Mouse (Mus musculus): Measurements from ENCODE around the gene Mrps7.
"Not testable (repeated sequence)": the region's sequence is repeated elsewhere in the genome, so short reads cannot be mapped to it uniquely, and the experiment has no call there.

Mrps7 gene

GRCm38 (mm10) chr11:115628465-115629101 is 24.9 kb downstream of the Mrps7 start:
- ATAC-seq (ENCODE audit: low TSS enrichment), result no peak

- ATAC-seq (ENCODE audit: low TSS enrichment), result no peak
Observed at GRCm38 (mm10) chr11:115629734-115630531, 26.2 kb downstream of the Mrps7 start.

- ATAC-seq (ENCODE audit: low TSS enrichment), result no peak
Observed at GRCm38 (mm10) chr11:115630532-115631504, 27.1 kb downstream of the Mrps7 start.

- ATAC-seq (ENCODE audit: low TSS enrichment), result no peak
Observed at GRCm38 (mm10) chr11:115631505-115631890, 27.8 kb downstream of the Mrps7 start.

DNA sequence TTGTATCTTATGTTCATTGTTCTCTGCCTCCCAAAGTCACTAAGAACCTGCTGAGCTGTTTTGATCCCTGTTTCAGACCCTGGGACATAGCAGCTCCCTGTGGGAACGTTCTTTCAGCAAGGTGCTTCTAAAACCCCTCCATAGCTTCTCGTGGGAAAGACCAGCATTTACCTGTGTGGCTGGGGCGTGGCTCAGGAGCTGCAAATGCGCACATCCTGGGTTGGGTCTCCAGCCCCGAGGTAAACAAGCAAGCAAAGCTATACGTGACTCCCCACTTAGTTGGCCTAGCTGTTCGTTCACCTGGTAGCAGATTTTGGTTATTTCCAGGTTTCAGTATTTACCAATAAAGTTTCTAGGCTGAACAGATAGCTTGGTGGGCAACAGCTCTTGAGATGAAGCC is 28.5 kb downstream of the Mrps7 start:
- ATAC-seq (ENCODE audit: low TSS enrichment), result no peak

DNA sequence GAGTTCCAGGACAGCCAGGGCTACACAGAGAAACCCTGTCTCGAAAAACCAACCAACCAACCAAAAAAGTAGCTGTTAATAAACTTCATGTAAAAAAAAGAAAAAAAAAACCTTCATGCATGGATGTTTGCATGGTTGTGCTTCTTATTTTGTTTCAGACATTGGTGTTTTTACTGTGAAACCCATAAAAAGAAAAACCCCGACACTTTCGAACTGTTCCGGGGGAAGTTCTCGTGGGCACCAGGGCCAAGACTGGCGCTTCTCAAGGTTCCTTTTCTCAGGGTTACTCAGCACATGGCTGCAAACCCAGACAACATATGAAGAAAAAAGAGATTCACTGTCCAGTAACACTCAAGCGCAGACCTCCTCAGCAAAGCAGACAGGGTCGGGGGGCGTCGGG is 29.1 kb downstream of the Mrps7 start:
- ATAC-seq (ENCODE audit: low TSS enrichment), result no peak

DNA sequence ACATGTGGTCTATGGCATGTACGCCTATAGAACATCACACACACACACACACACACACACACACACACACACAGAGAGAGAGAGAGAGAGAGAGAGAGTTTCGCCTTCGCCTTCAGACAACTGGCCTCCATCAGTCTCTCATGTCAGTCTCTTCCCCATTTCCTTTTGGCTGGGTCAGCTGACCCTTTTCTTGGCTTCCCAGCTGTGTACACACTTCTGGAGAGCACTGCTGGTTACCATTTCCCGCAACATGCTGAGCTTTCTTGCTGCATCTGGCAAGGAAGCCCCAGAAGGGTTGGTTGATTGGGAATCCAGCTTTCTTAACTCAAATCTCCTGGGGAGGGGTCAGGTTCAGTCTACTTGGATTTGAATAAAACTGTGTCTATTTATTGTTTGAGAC is 30.4 kb downstream of the Mrps7 start:
- ATAC-seq (ENCODE audit: low TSS enrichment), result no peak

DNA sequence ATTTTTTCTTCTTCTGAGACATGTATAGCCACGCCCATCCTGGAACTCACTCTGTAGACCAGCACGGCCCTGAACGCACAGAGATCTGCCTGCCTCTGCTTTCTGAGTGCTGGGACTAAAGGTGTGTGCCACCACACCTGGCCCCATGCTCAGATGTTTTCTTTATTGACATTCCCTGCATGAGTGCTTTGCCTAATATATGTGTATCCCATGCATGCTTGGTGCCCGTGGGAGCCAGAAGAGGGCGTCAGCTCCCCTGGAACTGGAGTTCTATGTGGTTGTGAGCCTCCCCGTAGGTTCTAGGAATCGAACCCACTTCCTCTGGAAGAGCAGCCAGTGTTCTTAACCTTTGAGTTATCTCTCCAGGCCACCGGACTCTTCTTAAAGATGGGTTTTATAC is 31.3 kb downstream of the Mrps7 start:
- ATAC-seq (ENCODE audit: low TSS enrichment), result no peak

- no peak for ATAC-seq (ENCODE audit: low TSS enrichment)
Observed at GRCm38 (mm10) chr11:115635484-115635883, 31.8 kb downstream of the Mrps7 start.

GRCm38 (mm10) chr11:115636960-115637359 is 33.2 kb downstream of the Mrps7 start:
- ATAC-seq (ENCODE audit: low TSS enrichment), result no peak

GRCm38 (mm10) chr11:115638498-115639409 is 35.0 kb downstream of the Mrps7 start:
- ATAC-seq (ENCODE audit: low TSS enrichment), result no peak

DNA sequence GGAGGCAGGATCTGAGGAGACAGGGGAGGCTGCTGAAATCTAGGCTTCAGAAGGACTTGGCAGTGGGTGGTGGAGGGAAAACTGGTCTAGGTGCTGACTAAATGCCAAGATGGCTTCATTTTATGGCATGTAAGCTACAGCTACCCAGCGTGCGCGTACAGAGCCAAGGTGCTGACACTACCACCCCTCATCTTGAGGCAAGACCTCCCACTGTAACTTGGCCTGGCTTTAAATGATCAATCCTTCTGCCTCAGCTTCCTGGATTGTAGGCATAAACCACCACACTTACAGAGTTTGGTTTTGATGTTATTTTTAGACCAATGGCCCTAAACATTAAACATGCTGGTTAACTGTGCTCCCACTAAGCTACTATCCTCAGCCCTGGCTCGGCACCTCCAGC is 35.8 kb downstream of the Mrps7 start:
- no peak for ATAC-seq (ENCODE audit: low TSS enrichment)

GRCm38 (mm10) chr11:115640311-115640828 is 36.6 kb downstream of the Mrps7 start:
- ATAC-seq (ENCODE audit: low TSS enrichment), result no peak

DNA sequence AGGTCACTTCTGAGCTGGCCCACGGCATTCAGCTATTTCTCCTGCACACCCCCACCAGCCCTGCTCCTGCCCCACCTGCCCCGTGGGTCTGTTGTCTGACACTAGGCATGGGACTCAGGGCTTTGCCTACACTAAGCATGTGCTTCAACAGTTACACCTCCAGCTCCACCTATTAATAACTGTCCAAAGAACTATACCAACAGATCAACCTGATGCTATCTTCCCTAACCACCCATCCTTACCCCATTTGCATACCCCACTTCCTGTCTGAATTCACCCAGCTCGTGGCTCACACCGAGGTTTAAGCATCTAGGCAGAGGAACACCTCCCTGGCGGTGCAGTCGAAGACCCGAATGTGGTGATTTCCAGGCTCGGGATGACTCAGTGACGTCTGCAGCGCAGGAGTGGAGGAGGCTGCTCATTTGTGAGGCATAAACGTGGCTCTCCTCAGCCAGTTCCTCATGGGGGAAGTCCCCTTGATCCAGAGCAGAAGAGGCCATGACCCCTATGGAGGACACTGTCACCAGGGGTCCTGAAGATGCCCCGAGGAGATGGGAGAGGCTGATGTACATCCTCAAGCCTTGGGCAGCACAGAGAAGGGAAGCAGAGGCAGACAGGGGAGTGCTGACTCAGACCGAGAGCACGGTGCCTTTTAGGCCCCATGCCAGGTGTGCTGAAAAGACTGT is 37.4 kb downstream of the Mrps7 start:
- peak; percentile 55; the same call in 1 of the 2 replicates for ATAC-seq (ENCODE audit: low TSS enrichment)

GRCm38 (mm10) chr11:115641664-115642036 is 37.9 kb downstream of the Mrps7 start:
- ATAC-seq (ENCODE audit: low TSS enrichment), result no peak

- ATAC-seq (ENCODE audit: low TSS enrichment), result no peak
Observed at GRCm38 (mm10) chr11:115642705-115643104, 39.0 kb downstream of the Mrps7 start.

DNA sequence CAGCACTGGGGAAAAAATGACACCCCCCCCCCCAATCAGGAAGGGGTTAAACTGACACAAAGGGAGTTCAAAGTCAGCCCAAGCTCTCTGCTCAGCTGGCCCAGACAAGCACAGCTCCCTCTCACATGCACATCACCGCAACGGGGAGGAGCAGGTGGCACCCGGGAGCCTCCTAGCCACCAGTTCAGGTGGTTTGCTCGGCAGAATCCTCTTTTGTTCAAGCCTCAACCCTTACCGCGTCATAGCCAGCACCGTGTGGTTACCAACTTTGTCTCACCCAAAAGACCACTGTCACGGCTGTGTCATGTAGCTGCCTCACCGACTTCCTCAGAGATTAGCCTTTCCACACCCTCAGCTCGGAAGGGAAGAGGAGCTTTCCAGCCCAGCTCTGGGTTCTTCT is 39.5 kb downstream of the Mrps7 start:
- no peak for ATAC-seq (ENCODE audit: low TSS enrichment)

DNA sequence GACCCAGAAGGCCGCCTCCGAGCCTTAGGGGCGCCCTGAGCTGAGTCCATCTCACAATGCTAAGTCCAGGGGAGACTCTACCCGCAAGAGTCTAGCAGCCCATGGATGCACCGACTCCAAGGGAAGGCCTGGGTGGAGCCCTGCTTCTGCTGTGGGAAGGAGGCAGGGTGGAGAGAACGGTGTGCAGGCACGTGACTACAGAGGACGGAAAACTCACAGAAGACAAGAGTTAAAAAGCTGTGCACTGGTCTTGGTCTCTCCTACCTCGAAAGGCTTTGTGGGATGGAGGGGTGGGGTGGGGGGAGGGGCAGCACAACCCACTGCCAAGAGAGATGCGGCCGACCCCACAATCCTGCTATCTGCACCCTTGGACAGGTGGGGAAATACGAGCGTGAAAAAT is 40.6 kb downstream of the Mrps7 start:
- no peak for ATAC-seq (ENCODE audit: low TSS enrichment)

DNA sequence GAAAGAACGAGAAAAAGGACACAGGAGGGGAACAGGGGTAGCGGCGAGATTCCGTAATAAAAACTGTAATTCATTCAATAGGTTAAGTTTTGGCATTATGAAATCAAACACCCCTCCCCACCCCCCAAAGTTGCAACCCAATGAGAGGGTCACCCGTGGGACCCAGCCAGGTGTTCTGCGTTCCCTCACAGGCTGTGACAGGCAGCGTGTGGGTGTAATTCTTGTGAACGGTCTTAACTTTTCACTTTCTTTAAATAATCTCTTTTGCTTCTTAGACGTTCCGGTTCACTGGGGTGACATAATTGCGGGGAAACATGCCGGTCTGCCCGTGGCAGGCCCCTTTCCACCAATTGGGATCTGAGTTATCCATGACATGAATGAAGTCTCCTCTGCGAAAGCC is 41.8 kb downstream of the Mrps7 start:
- not testable (repeated sequence) for ATAC-seq (ENCODE audit: low TSS enrichment)

DNA sequence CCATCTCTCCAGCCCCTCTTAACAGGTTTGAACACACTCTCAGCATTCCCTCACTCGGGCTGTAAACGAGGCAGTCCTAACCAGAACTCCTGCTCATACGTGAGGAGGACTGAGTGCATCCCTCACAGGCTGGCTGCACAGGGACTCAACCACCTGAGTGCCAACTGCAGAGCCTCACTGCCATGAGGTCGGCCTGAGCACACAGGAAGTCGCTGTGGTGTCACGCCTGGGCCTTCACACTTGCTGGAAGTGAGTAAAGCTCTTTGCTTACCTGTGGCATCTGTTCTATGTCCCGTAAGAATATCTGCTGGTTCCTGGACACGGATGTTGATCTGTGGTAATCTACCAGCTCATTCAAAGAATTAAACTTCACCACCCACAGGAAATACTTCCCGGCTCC is 42.7 kb downstream of the Mrps7 start:
- no peak for ATAC-seq (ENCODE audit: low TSS enrichment)

Data from frontal cortex, adult (tissue).